Mouse (Mus musculus) kidney, postnatal 0 days (tissue): ENCODE results near the gene Hnrnpa2b1. TPM values are rescaled to one million over a fixed set of nuclear protein-coding genes. Genes with fewer than 3 reads are reported as not detected.

Experiments
- ATAC-seq: fragments of 200-750 bp; cut with Nextera tagmentation; replicated peaks from 2 replicates; pipeline ENCODE4 v1.8.0; 2017; ENCODE audit warnings: low read depth, moderate number of reproducible peaks, moderate TSS enrichment, moderate library complexity; ENCODE audit not compliant: low FRiP score
- DNase-seq: peaks from one replicate; pipeline ENCODE4 v3.0.0-alpha.2; 2016; ENCODE audit warnings: low spot score
- H3K27ac ChIP-seq: fragments of 300-500 bp; sonication (generic); 2 replicates; pipeline ENCODE4 v1.5.1; 2014; ENCODE audit warnings: mild to moderate bottlenecking
- H3K27me3 ChIP-seq: fragments of 300-500 bp; sonication (generic); 2 replicates; pipeline ENCODE4 v1.6.1; 2014; ENCODE audit warnings: low read length, mixed read lengths; ENCODE audit not compliant: insufficient read depth
- H3K36me3 ChIP-seq: fragments of 300-500 bp; sonication (generic); 2 replicates; pipeline ENCODE4 v1.6.1; 2014; ENCODE audit warnings: low read length, mixed read lengths; ENCODE audit not compliant: insufficient read depth
- H3K4me1 ChIP-seq: fragments of 300-500 bp; sonication (generic); replicated peaks from 2 replicates; pipeline ENCODE4 v1.6.1; 2014; ENCODE audit warnings: antibody characterized with exemption, low read length, mixed read lengths; ENCODE audit not compliant: insufficient read depth
- H3K4me2 ChIP-seq: fragments of 300-500 bp; sonication (generic); 2 replicates; pipeline ENCODE4 v1.6.1; 2014; ENCODE audit warnings: mild to moderate bottlenecking, low read length, moderate library complexity, mixed read lengths
- H3K4me3 ChIP-seq: fragments of 300-500 bp; sonication (generic); replicated peaks from 2 replicates; pipeline ENCODE4 v1.5.1; 2014; ENCODE audit warnings: low read depth, low read length
- H3K9ac ChIP-seq: fragments of 300-500 bp; sonication (generic); 2 replicates; pipeline ENCODE4 v1.6.1; 2014; ENCODE audit warnings: low read depth, low read length
- H3K9me3 ChIP-seq: fragments of 300-500 bp; sonication (generic); replicated peaks from 2 replicates; pipeline ENCODE4 v1.6.1; 2016; ENCODE audit warnings: low read length, inconsistent platforms, mixed read lengths
- CTCF ChIP-seq: IDR thresholded peaks from 2 replicates; pipeline ENCODE4 v1.5.1; 2016; ENCODE audit warnings: antibody characterized with exemption, low read depth, mild to moderate bottlenecking, moderate library complexity
- WGBS: fragments of 180-500 bp; shearing (Covaris S2); extraction: QIAGEN DNeasy Blood & Tissue Kit; methylation state at CpG from one replicate; pipeline ENCODE4 v1.1.7; 2014; 5-methylcytosine and 5-hydroxymethylcytosine counted together
- polyA plus RNA-seq: library from polyadenylated mRNA; unstranded; fragments of >200 nt; fragmentation: Nextera tagmentation; extraction: Ambion mirVana; gene quantifications from 2 replicates; pipeline ENCODE4 v1.2.1, GENCODE M21; 2015

Gene Hnrnpa2b1
- polyA plus RNA-seq, 1 experiment from 2014 or later = 1,374 TPM

DNA sequence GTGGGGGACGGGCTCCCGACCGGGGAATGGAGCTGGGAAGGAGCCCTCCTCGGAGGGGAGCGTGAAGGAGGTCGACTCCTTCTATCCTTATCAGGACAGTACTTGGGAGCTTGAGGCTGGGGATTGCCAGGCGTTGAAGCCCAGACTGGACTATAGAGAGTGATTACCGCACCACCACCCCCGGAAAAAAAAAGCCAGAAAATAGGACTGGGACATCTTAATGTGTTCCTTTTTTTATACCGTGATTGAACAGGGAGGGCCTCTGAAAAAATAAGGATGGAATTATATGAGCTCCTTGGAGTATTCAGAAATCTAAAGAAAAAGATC is 1.4 kb upstream of the Hnrnpa2b1 start:
- Histone ChIP-seq H3K9me3 (no peaks in the 10 kb centered on the region), H3K27ac (peak overlapping the region; percentile 100), H3K27me3 (no peaks in the 10 kb centered on the region), H3K4me1 (peaks cover 14% of the 10 kb centered on the region), H3K4me2 (peak overlapping the region; percentile 57), H3K9ac (peak overlapping the region; percentile 98), H3K4me3 (peak overlapping the region; percentile 100), H3K36me3 (peaks cover 13% of the 10 kb centered on the region)
- no peak for ATAC-seq
- no peak for TF ChIP-seq CTCF
- WGBS = 0% methylated on average over 10 of the region's 10 CpGs
- no peak for DNase-seq

DNA sequence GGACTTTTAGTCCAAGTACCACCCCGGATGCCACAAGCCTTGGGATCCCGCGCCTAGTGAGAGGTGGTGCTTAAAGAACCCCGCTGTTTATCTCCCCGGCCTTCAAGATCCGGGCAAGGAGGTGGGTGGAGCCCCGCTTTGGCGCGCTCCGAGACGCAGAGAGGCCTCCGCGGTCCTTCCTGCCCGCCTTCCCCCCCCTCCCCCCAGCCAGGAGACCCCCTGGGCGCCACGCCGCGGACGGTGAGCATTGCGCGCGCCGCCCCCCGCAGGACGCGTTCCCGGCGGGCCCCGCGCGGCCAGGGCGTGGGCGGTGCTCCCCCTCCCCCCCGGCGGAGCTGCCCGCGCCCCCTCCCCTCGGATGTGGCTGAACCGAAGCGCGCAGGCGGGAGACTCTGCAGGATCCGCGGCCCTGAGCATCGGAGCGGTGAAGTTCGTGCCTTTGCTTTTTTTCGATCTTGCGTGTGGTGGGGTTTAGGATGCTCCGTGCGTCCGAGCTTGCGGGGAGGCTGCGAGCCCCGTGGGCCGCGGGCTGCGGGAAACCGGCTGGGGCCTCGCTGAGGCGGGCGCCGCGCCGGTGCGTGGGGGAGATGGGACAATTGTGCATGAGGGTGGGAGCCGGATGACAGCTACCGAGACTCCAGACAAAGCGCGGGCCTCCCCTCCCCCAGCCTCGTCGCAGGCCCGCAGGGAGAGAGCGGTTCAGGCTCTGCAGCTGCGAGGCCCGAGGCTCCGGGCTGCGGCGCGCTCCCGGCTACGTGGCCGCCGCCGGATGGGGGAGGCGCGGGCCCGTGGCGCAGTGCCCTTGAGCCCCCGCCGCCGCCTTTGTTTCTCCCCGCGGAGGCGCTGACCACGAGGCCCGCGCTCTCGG is 851 bp upstream of the Hnrnpa2b1 start, which contains the start of gene Cbx3:
Cbx3 (plus strand) TSS at position 50 of the 868 bp plus-strand sequence.
- H3K27ac ChIP-seq = peak within 1 kb of the TSS; percentile 100
- peak within 1 kb of the TSS; percentile 100 for H3K9ac ChIP-seq
- under 1% methylated on average over 70 of the region's 99 CpGs for WGBS
- peak within 1 kb of the TSS; percentile 100 for H3K4me3 ChIP-seq
- H3K36me3 ChIP-seq = peaks cover 15% of the 10 kb centered on the region
- no peaks in the 10 kb centered on the region for H3K9me3 ChIP-seq
- peak within 1 kb of the TSS; percentile 61 for H3K4me2 ChIP-seq
- DNase-seq = peak; percentile 96
- peak; percentile 82 for ATAC-seq
- H3K27me3 ChIP-seq = no peaks in the 10 kb centered on the region
- H3K4me1 ChIP-seq = peaks cover 20% of the 10 kb centered on the region
- no peak for TF ChIP-seq CTCF

DNA sequence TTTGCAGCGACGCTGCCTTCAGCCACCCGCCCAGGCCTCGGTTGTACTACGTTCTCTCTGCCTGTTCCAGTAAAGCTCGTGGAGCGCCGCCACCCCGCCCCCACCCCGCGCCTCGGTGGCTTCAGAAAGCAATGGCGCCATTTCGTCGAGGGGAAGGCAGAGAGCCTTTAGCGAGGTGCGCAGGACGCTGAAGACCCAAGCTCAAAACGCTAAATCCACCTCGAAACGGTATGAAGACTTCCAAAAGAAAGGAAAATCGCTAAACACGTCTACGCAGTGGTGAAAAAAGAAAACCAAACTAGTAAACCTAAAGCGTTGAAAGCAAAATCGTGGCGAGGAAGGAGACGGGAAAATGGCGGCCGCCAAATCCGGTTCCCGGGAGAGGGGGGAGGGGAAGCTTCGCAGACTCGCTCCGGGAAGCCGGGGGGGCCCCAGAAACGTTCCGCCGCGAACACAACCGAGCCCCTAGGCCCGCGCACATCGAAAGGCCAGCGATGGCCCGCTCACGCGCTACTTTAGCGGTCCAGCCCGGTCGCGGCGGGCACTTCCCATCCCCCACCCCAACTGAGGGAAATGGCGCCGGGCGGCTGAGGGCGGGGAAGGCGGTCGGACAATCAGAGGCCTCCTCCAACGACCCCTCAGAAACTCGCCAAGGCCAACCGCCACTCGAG is 668 bp downstream of the Hnrnpa2b1 start:
- peaks cover 22% of the 10 kb centered on the region for H3K4me1 ChIP-seq
- WGBS = 3% methylated on average over 62 of the region's 63 CpGs
- peak overlapping the region; percentile 61 for H3K4me2 ChIP-seq
- TF ChIP-seq CTCF = no peak
- peak; percentile 12; the same call in 1 of the 2 replicates for ATAC-seq
- peak overlapping the region; percentile 100 for H3K4me3 ChIP-seq
- DNase-seq = peak; percentile 86
- H3K9ac ChIP-seq = peak overlapping the region; percentile 100
- H3K36me3 ChIP-seq = peaks cover 16% of the 10 kb centered on the region
- H3K27ac ChIP-seq = peak overlapping the region; percentile 100
- no peaks in the 10 kb centered on the region for H3K9me3 ChIP-seq
- no peaks in the 10 kb centered on the region for H3K27me3 ChIP-seq

DNA sequence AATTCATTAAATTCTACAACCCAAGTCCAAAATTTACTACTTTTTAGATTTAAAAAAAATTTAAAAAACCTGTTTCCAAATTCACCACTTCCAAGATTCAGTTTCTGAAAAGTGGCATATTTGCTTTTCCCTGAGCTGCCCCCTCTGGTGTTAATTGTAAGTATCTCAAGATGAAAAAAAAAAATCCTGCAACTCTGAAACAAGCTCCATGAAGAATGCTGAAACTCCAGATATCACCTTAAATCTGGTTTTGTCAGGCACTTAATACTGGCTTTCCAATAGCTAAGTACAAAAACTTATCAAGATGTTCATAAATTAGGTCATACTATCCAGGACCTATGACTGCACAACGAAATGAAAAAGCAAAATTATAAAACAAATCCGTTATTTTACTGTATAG is 2.0 kb downstream of the Hnrnpa2b1 start:
- ATAC-seq (no peak), DNase-seq (peak; percentile 88)
- Histone ChIP-seq H3K4me2 (peak overlapping the region; percentile 61), H3K27ac (no peak overlapping the region), H3K9me3 (no peaks in the 10 kb centered on the region), H3K4me1 (peaks cover 14% of the 10 kb centered on the region; the same call in 1 of the 2 replicates), H3K4me3 (peak overlapping the region; percentile 100), H3K9ac (0 out of 2 replicates have a peak overlapping the region, but pooled peaks have one; percentile 31), H3K27me3 (no peaks in the 10 kb centered on the region), H3K36me3 (peaks cover 25% of the 10 kb centered on the region)
- WGBS = under 1% methylated on average over 2 of the region's 2 CpGs
- peak; percentile 60 for TF ChIP-seq CTCF

DNA sequence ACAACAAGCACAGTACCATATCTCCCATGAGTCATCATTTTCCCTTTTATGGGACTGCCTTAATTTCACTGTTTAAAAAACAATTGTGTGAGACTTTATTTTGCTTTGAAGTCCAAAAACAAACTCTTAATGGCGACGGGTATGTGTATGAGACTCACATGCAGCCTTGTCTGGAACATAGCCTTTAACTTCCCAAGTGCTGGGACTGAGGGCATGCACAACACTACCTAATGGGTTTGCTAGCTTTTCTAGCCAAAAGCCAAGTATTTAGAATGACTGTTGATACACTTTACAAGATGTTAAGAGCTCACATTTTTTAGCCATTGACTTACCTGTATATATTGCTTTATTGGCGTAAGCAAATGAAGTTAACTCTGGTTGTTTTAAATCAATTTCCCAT is 9.3 kb downstream of the Hnrnpa2b1 start:
- no peaks in the 10 kb centered on the region for H3K4me1 ChIP-seq
- H3K27me3 ChIP-seq = no peaks in the 10 kb centered on the region
- H3K4me2 ChIP-seq = no peak overlapping the region
- no peak overlapping the region for H3K27ac ChIP-seq
- TF ChIP-seq CTCF = no peak
- ATAC-seq = no peak; the same call in 1 of the 2 replicates
- H3K36me3 ChIP-seq = peaks cover 36% of the 10 kb centered on the region
- H3K9ac ChIP-seq = no peak overlapping the region
- no peaks in the 10 kb centered on the region for H3K9me3 ChIP-seq
- 80% methylated on average over 3 of the region's 3 CpGs for WGBS
- H3K4me3 ChIP-seq = no peak overlapping the region
- no peak for DNase-seq

DNA sequence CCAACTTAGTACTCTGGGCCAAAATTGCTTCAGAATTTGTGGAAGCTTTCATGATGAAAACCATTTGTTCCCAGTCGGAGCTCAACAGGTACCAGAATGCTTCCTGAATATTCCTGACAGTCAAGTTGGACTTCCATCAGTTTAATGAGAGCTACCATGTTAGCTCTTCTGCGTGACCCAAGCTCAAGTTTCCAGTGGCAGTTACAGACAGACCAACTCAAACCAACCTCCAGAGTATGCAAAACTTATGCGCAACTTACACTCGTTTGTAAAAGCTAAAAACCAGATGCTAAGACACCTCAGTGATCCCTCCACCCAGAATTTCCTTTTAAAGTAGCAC is 9.7 kb downstream of the Hnrnpa2b1 start:
- H3K36me3 ChIP-seq = peaks cover 35% of the 10 kb centered on the region
- WGBS = 76% methylated on average over 4 of the region's 4 CpGs
- H3K4me3 ChIP-seq = no peak overlapping the region
- H3K9me3 ChIP-seq = no peaks in the 10 kb centered on the region
- H3K9ac ChIP-seq = no peak overlapping the region
- peak; percentile 10; the same call in 1 of the 2 replicates for ATAC-seq
- H3K27me3 ChIP-seq = no peaks in the 10 kb centered on the region
- no peak overlapping the region for H3K27ac ChIP-seq
- no peak overlapping the region for H3K4me2 ChIP-seq
- no peaks in the 10 kb centered on the region for H3K4me1 ChIP-seq
- no peak for TF ChIP-seq CTCF
- DNase-seq = no peak
